Mouse (Mus musculus) C2C12 (cell line): ENCODE results near the gene Fars2. TPM values are rescaled to one million over a fixed set of nuclear protein-coding genes. Genes with fewer than 3 reads are reported as not detected.

Experiments used
- H3K27me3 ChIP-seq: one replicate; pipeline ENCODE4 v1.6.1; 2011; ENCODE audit not compliant: control insufficient read depth, insufficient read depth, insufficient read length
- H3K36me3 ChIP-seq: one replicate; pipeline ENCODE4 v1.6.1; 2011; ENCODE audit not compliant: control insufficient read depth, insufficient read depth
- H3K4me3 ChIP-seq: one replicate; pipeline ENCODE4 v1.5.1; 2011; ENCODE audit warnings: mild to moderate bottlenecking, control low read depth; ENCODE audit not compliant: poor library complexity, insufficient read depth, severe bottlenecking
- H3K79me2 ChIP-seq: one replicate; pipeline ENCODE4 v1.6.1; 2011; ENCODE audit not compliant: control insufficient read depth, insufficient read depth
- H3K79me3 ChIP-seq: one replicate; pipeline ENCODE4 v1.6.1; 2011; ENCODE audit warnings: low read depth, control low read depth
- H3ac ChIP-seq: one replicate; pipeline ENCODE3; 2011; ENCODE audit warnings: low read depth; ENCODE audit not compliant: control insufficient read depth, insufficient read length
- CEBPB ChIP-seq: IDR thresholded peaks from one replicate; pipeline ENCODE4 v1.6.1; 2011; ENCODE audit warnings: low read depth, mild to moderate bottlenecking, control low read depth, moderate library complexity
- CTCF ChIP-seq: IDR thresholded peaks from one replicate; pipeline ENCODE4 v1.5.1; 2011; ENCODE audit not compliant: control insufficient read depth, insufficient read depth, insufficient read length
- FOSL1 ChIP-seq: IDR thresholded peaks from one replicate; pipeline ENCODE4 v1.8.0; 2011; ENCODE audit warnings: mild to moderate bottlenecking, low read length; ENCODE audit not compliant: poor library complexity, insufficient read depth, severe bottlenecking
- MAX ChIP-seq: IDR thresholded peaks from one replicate; pipeline ENCODE4 v1.6.1; 2011; ENCODE audit warnings: mild to moderate bottlenecking, control low read depth
- MYOD1 ChIP-seq: IDR thresholded peaks from one replicate; pipeline ENCODE4 v1.6.1; 2011; ENCODE audit warnings: low read depth; ENCODE audit not compliant: control insufficient read depth, insufficient read length
- MYOG ChIP-seq: IDR thresholded peaks from one replicate; pipeline ENCODE4 v1.6.1; 2011; ENCODE audit not compliant: control insufficient read depth, insufficient read length; ENCODE audit errors: extremely low read depth
- USF1 ChIP-seq: IDR thresholded peaks from one replicate; pipeline ENCODE4 v1.6.1; 2011; ENCODE audit warnings: low read depth, mild to moderate bottlenecking, control low read depth, moderate library complexity
- polyA plus RNA-seq: library from polyadenylated mRNA; unstranded; fragments of >200 nt; fragmentation: generic; extraction: Trizol; gene quantifications from one replicate; pipeline ENCODE4 v1.2.1, GENCODE M21; 2012; ENCODE audit warnings: missing spikeins

Gene Fars2
- polyA plus RNA-seq, 1 experiment = 25.9 TPM

GRCm38 (mm10) chr13:36493762-36494161, 376.6 kb downstream of the Fars2 start:
- Histone ChIP-seq H3K4me3 (no peak overlapping the region), H3K79me2 (no peaks in the 10 kb centered on the region), H3K27me3 (no peaks in the 10 kb centered on the region), H3K79me3 (no peaks in the 10 kb centered on the region), H3K36me3 (no peaks in the 10 kb centered on the region), H3ac (no peak overlapping the region)
- no peak for TF ChIP-seq CTCF
- TF ChIP-seq MYOG = no peak
- no peak for TF ChIP-seq USF1
- TF ChIP-seq CEBPB = no peak
- TF ChIP-seq MAX = no peak
- TF ChIP-seq FOSL1 = no peak
- no peak for TF ChIP-seq MYOD1

GRCm38 (mm10) chr13:36495980-36496379, 378.8 kb downstream of the Fars2 start:
- Histone ChIP-seq H3K36me3 (no peaks in the 10 kb centered on the region), H3K27me3 (no peaks in the 10 kb centered on the region), H3ac (no peak overlapping the region), H3K4me3 (no peak overlapping the region), H3K79me3 (no peaks in the 10 kb centered on the region), H3K79me2 (no peaks in the 10 kb centered on the region)
- TF ChIP-seq MAX (no peak), CEBPB (no peak), MYOD1 (no peak), USF1 (no peak)

- H3K79me2 ChIP-seq = no peaks in the 10 kb centered on the region
- H3K79me3 ChIP-seq = no peaks in the 10 kb centered on the region
- no peak overlapping the region for H3ac ChIP-seq
- TF ChIP-seq MAX (no peak), MYOD1 (no peak), FOSL1 (no peak), CEBPB (no peak)
- H3K4me3 ChIP-seq = no peak overlapping the region
- no peaks in the 10 kb centered on the region for H3K36me3 ChIP-seq
- no peaks in the 10 kb centered on the region for H3K27me3 ChIP-seq
These were observed 380.1 kb downstream of the Fars2 start for GRCm38 (mm10) chr13:36497346-36497745.

GRCm38 (mm10) chr13:36500370-36500905, 383.2 kb downstream of the Fars2 start:
- H3K36me3 ChIP-seq = no peaks in the 10 kb centered on the region
- no peak for TF ChIP-seq MYOD1
- no peak for TF ChIP-seq MYOG
- TF ChIP-seq FOSL1 = no peak
- TF ChIP-seq USF1 = no peak
- no peak for TF ChIP-seq CTCF
- no peak for TF ChIP-seq CEBPB
- no peak for TF ChIP-seq MAX
- no peak overlapping the region for H3K4me3 ChIP-seq
- no peaks in the 10 kb centered on the region for H3K79me3 ChIP-seq
- no peak overlapping the region for H3ac ChIP-seq
- H3K79me2 ChIP-seq = no peaks in the 10 kb centered on the region
- H3K27me3 ChIP-seq = no peaks in the 10 kb centered on the region

- H3K36me3 ChIP-seq = no peaks in the 10 kb centered on the region
- no peak overlapping the region for H3K4me3 ChIP-seq
- H3K79me3 ChIP-seq = no peaks in the 10 kb centered on the region
- no peaks in the 10 kb centered on the region for H3K27me3 ChIP-seq
- no peak overlapping the region for H3ac ChIP-seq
- TF ChIP-seq MYOG = no peak
- no peak for TF ChIP-seq CTCF
- TF ChIP-seq USF1 = no peak
- TF ChIP-seq FOSL1 = no peak
- no peak for TF ChIP-seq MAX
- TF ChIP-seq CEBPB = no peak
- TF ChIP-seq MYOD1 = no peak
- no peaks in the 10 kb centered on the region for H3K79me2 ChIP-seq
These were observed 386.3 kb downstream of the Fars2 start for GRCm38 (mm10) chr13:36503551-36503950.

GRCm38 (mm10) chr13:36503991-36504390, 386.8 kb downstream of the Fars2 start:
- TF ChIP-seq MYOG (no peak), USF1 (no peak), MAX (no peak), CTCF (no peak), MYOD1 (no peak), CEBPB (no peak), FOSL1 (no peak)
- Histone ChIP-seq H3K36me3 (no peaks in the 10 kb centered on the region), H3ac (no peak overlapping the region)

More at GRCm38 (mm10) chr13:36503991-36504390, 386.8 kb downstream of the Fars2 start:
- Histone ChIP-seq H3K27me3 (no peaks in the 10 kb centered on the region), H3K79me3 (no peaks in the 10 kb centered on the region), H3K4me3 (no peak overlapping the region), H3K79me2 (no peaks in the 10 kb centered on the region)
